Comparison of ENCODE assay signal across 8 mouse cellular contexts in genomic region chr10:76734979-76735378, GRCm38 (mm10). TPM values are rescaled to one million over a fixed set of nuclear protein-coding genes. Genes with fewer than 3 reads are reported as not detected.
A peak's percentile ranks its signal among the peaks of the same experiment; 100 is the strongest.
DNase-seq lines count a peak whose midpoint lies in the region; TF ChIP-seq lines count a peak whose summit lies in the region.

No protein-coding gene starts in this region.

- H3K9me3 ChIP-seq in ES-Bruce4 (replicated peaks; ENCODE audit: control insufficient read depth, insufficient read depth, low read length, poor library complexity, severe bottlenecking) = no peaks in the 10 kb centered on the region
- no peaks in the 10 kb centered on the region for H3K9me3 ChIP-seq in forebrain, embryonic 10.5 days

- TF ChIP-seq POLR2A in ES-Bruce4 (IDR thresholded peaks at IDR 0.05; ENCODE audit: insufficient read depth, low read length) = no peak
- TF ChIP-seq POLR2A in lung, adult 2 months (IDR thresholded peaks at IDR 0.05; ENCODE audit: borderline replicate concordance, extremely low read depth, low read depth, low read length) = no peak

- H3K9ac ChIP-seq in ES-Bruce4 (ENCODE audit: low read depth, poor library complexity, severe bottlenecking) = no peak overlapping the region

- peak; percentile 20 for DNase-seq in brain, embryonic 18.5 days (ENCODE audit: low read depth, low spot score)
- peak; percentile 81 for DNase-seq in forebrain, embryonic 10.5 days (ENCODE audit: extremely low spot score, low spot score)
- peak; percentile 90 for DNase-seq in heart, postnatal 4 days
- DNase-seq in layer of hippocampus, adult 11-12 months (ENCODE audit: low spot score) = peak; percentile 81
- peak; percentile 71 for DNase-seq in lung, adult 2 months
- DNase-seq in ovary, postnatal 14 days (ENCODE audit: low spot score) = peak; percentile 80
- DNase-seq in thymus, postnatal 25 days = peak; percentile 68

- no peaks in the 10 kb centered on the region for H3K36me3 ChIP-seq in ES-Bruce4 (ENCODE audit: control insufficient read depth, insufficient read depth, low read length, poor library complexity, severe bottlenecking)
- H3K36me3 ChIP-seq in forebrain, embryonic 10.5 days (replicated peaks) = no peaks in the 10 kb centered on the region

- H3K27ac ChIP-seq in ES-Bruce4 (ENCODE audit: insufficient read depth, low read length) = no peak overlapping the region
- no peak overlapping the region for H3K27ac ChIP-seq in forebrain, embryonic 10.5 days

- H3K4me1 ChIP-seq in ES-Bruce4 (ENCODE audit: control insufficient read depth, insufficient read depth, low read length) = no peaks in the 10 kb centered on the region
- peaks cover 31% of the 10 kb centered on the region for H3K4me1 ChIP-seq in forebrain, embryonic 10.5 days
- 0 out of 2 replicates have a peak, but pooled peaks cover 2% of the 10 kb centered on the region for H3K4me1 ChIP-seq in lung, adult 2 months (ENCODE audit: control insufficient read depth, insufficient read depth, low read length)

- no peaks in the 10 kb centered on the region for H3K27me3 ChIP-seq in ES-Bruce4 (ENCODE audit: control insufficient read depth, insufficient read depth, low read length, poor library complexity, severe bottlenecking)
- no peaks in the 10 kb centered on the region for H3K27me3 ChIP-seq in forebrain, embryonic 10.5 days (ENCODE audit: poor library complexity, severe bottlenecking)

- TF ChIP-seq EP300 in ES-Bruce4 (IDR thresholded peaks at IDR 0.05; ENCODE audit: insufficient read depth, low read depth, low read length) = no peak

- no peak overlapping the region for H3K4me3 ChIP-seq in ES-Bruce4 (ENCODE audit: low read depth, low read length)
- no peak overlapping the region for H3K4me3 ChIP-seq in forebrain, embryonic 10.5 days
- no peak overlapping the region for H3K4me3 ChIP-seq in lung, adult 2 months (replicated peaks; ENCODE audit: extremely low read depth, low read depth, low read length)

- TF ChIP-seq CTCF in ES-Bruce4 (IDR thresholded peaks at IDR 0.05; ENCODE audit: low read depth, low read length) = peak; percentile 89
- TF ChIP-seq CTCF in lung, adult 2 months (IDR thresholded peaks at IDR 0.05; ENCODE audit: insufficient read depth, low read length) = peak; percentile 90

- 3% methylated on average over 4 of the region's 4 CpGs for WGBS in forebrain, embryonic 10.5 days
- WGBS in lung, adult 2 months = 3% methylated on average over 4 of the region's 4 CpGs

RNA-seq across cellular contexts. Expression of gene Col6a1, which starts 9.0 kb away (rescaled TPM):
- 4.5 and 4.7 TPM in 2 replicates for polyA plus RNA-seq in ES-Bruce4 (2011; ENCODE audit: insufficient read depth, insufficient read length, low read depth, missing spikeins)
- 3.2 TPM in 2 replicates for polyA plus RNA-seq in forebrain, embryonic 10.5 days (2016; fragmentation: Nextera tagmentation; extraction: Ambion mirVana)
- 100 to 1,000 TPM; 153 to 163 TPM for total RNA-seq in heart, postnatal 4 days (2021)
- 203 and 218 TPM in 2 replicates for polyA plus RNA-seq in lung, adult 2 months (2012; rRNA removed)

Comparison
In these comparisons a context has a peak if more than half of its experiments do, and no peak if none do; other contexts are left out.
1. DNase-seq: peak in every context shown above with its lines; median percentile 90 in heart, postnatal 4 days; 81 in forebrain, embryonic 10.5 days; 81 in layer of hippocampus, adult 11-12 months; 80 in ovary, postnatal 14 days; 71 in lung, adult 2 months; 68 in thymus, postnatal 25 days; 20 in brain, embryonic 18.5 days.
2. RNA of gene Col6a1, which starts 9.0 kb away (polyA plus RNA-seq): 203 to 218 TPM in lung, adult 2 months; 4.5 to 4.7 TPM in ES-Bruce4 and 3.2 TPM in forebrain, embryonic 10.5 days; every median in the first group is over 10 times any median in the second.